Mouse (Mus musculus) lung, postnatal 0 days (tissue): Measurements from ENCODE around the gene Tln2. TPM values are rescaled to one million over a fixed set of nuclear protein-coding genes. Genes with fewer than 3 reads are reported as not detected.
A peak's percentile ranks its signal among the peaks of the same experiment; 100 is the strongest.
"Not testable (repeated sequence)": the region's sequence is repeated elsewhere in the genome, so short reads cannot be mapped to it uniquely, and the experiment has no call there.

Experiments
- ATAC-seq: fragments of 200-750 bp; cut with Nextera tagmentation; 2 replicates; pipeline ENCODE4 v1.8.0; 2017; ENCODE audit warnings: moderate library complexity
- DNase-seq: peaks from one replicate; pipeline ENCODE4 v3.0.0-alpha.2; 2016; ENCODE audit warnings: low spot score
- H3K27ac ChIP-seq: fragments of 300-500 bp; sonication (generic); 2 replicates; pipeline ENCODE4 v1.5.1; 2014; ENCODE audit warnings: antibody characterized with exemption, mild to moderate bottlenecking, low read length, mixed read lengths
- H3K27me3 ChIP-seq: fragments of 300-500 bp; sonication (generic); replicated peaks from 2 replicates; pipeline ENCODE4 v1.6.1; 2014; ENCODE audit warnings: low read length, mixed read lengths; ENCODE audit not compliant: insufficient read depth
- H3K36me3 ChIP-seq: fragments of 300-500 bp; sonication (generic); 2 replicates; pipeline ENCODE4 v1.6.1; 2014; ENCODE audit warnings: low read length, mixed read lengths; ENCODE audit not compliant: insufficient read depth
- H3K4me1 ChIP-seq: fragments of 300-500 bp; sonication (generic); 2 replicates; pipeline ENCODE4 v1.6.1; 2014; ENCODE audit warnings: antibody characterized with exemption, low read depth, low read length, mixed read lengths; ENCODE audit not compliant: insufficient read depth
- H3K4me2 ChIP-seq: fragments of 300-500 bp; sonication (generic); replicated peaks from 2 replicates; pipeline ENCODE4 v1.6.1; 2014; ENCODE audit warnings: low read depth, mild to moderate bottlenecking, low read length, moderate library complexity, mixed read lengths
- H3K4me3 ChIP-seq: fragments of 300-500 bp; sonication (generic); 2 replicates; pipeline ENCODE4 v1.5.1; 2014; ENCODE audit warnings: low read depth, low read length
- H3K9ac ChIP-seq: fragments of 300-500 bp; sonication (generic); replicated peaks from 2 replicates; pipeline ENCODE4 v1.6.1; 2014; ENCODE audit warnings: low read depth, mild to moderate bottlenecking
- H3K9me3 ChIP-seq: fragments of 300-500 bp; sonication (generic); 2 replicates; pipeline ENCODE4 v1.6.1; 2016; ENCODE audit warnings: low read length, mixed read lengths
- CTCF ChIP-seq: IDR thresholded peaks from 2 replicates; pipeline ENCODE4 v1.5.1; 2016; ENCODE audit warnings: antibody characterized with exemption, mild to moderate bottlenecking
- EP300 ChIP-seq: IDR thresholded peaks from 2 replicates; pipeline ENCODE4 v1.6.1; 2016; ENCODE audit warnings: antibody characterized with exemption, mild to moderate bottlenecking, control low read depth
- WGBS: fragments of 180-500 bp; shearing (Covaris S2); extraction: QIAGEN DNeasy Blood & Tissue Kit; methylation state at CpG from one replicate; pipeline ENCODE4 v1.1.7; 2014; 5-methylcytosine and 5-hydroxymethylcytosine counted together
- polyA plus RNA-seq: library from polyadenylated mRNA; unstranded; fragments of >200 nt; fragmentation: Nextera tagmentation; extraction: Ambion mirVana; gene quantifications from 2 replicates; pipeline ENCODE4 v1.2.1, GENCODE M21; 2015

Tln2 gene
- polyA plus RNA-seq, 1 experiment from 2014 or later, result 9.9 TPM

DNA sequence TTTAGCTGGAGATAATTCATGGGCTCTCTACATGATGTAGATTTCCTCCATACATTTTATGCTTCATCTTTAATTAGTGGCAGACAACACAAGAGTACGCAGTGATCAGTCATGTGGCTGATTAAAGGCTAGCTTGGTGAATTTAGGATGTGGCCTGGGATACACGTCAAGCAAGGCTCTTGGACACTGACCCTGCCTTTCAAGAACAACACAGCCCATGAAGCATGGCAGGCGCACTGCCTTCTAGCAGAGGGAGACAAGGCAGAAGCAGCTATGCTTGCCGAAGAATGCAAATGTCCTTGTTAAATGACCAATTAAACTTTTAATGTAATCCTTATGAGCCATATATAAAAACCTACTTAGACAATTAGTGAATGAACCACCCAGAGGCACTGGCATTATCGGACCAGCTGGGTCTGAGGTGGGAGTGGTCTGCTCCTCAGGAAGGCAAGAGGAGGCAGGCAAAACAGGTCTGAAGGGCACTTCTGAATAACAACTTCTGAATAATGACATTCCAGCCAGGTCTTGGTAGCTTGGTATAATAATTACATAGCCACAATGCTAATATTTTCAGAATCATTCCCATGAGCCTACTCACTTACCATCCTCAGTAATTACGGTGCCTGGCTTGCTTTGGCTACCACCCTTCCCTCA, 262.1 kb downstream of the Tln2 start:
- Histone ChIP-seq H3K4me3 (no peak overlapping the region), H3K27ac (no peak overlapping the region), H3K9ac (no peak overlapping the region), H3K27me3 (no peaks in the 10 kb centered on the region), H3K36me3 (no peaks in the 10 kb centered on the region), H3K4me2 (no peak overlapping the region), H3K9me3 (no peaks in the 10 kb centered on the region), H3K4me1 (no peaks in the 10 kb centered on the region; the same call in 1 of the 2 replicates)
- WGBS, result 66% methylated on average over 6 of the region's 6 CpGs
- DNase-seq, result peak; percentile 77
- no peak for TF ChIP-seq CTCF
- TF ChIP-seq EP300, result 0 out of 2 replicates have a peak, but pooled peaks have one; percentile 29
- peak; percentile 69 for ATAC-seq

GRCm38 (mm10) chr9:67287457-67287856, 272.0 kb downstream of the Tln2 start:
- Histone ChIP-seq H3K4me3 (no peak overlapping the region), H3K27me3 (peaks cover 6% of the 10 kb centered on the region; the same call in 1 of the 2 replicates), H3K4me2 (no peak overlapping the region), H3K4me1 (no peaks in the 10 kb centered on the region), H3K9ac (no peak overlapping the region), H3K9me3 (no peaks in the 10 kb centered on the region), H3K36me3 (no peaks in the 10 kb centered on the region), H3K27ac (no peak overlapping the region)
- no peak; the same call in 1 of the 2 replicates for ATAC-seq
- TF ChIP-seq CTCF (no peak), EP300 (no peak)
- DNase-seq, result no peak
- 39% methylated on average over 4 of the region's 4 CpGs for WGBS

GRCm38 (mm10) chr9:67286801-67287200, 272.7 kb downstream of the Tln2 start:
- Histone ChIP-seq H3K4me3 (no peak overlapping the region), H3K36me3 (no peaks in the 10 kb centered on the region), H3K9ac (no peak overlapping the region), H3K27ac (no peak overlapping the region), H3K4me2 (no peak overlapping the region), H3K9me3 (no peaks in the 10 kb centered on the region), H3K27me3 (peaks cover 6% of the 10 kb centered on the region; the same call in 1 of the 2 replicates), H3K4me1 (no peaks in the 10 kb centered on the region)
- 68% methylated on average over 3 of the region's 3 CpGs for WGBS
- TF ChIP-seq EP300 (no peak), CTCF (no peak)
- no peak for ATAC-seq
- DNase-seq, result peak; percentile 59

DNA sequence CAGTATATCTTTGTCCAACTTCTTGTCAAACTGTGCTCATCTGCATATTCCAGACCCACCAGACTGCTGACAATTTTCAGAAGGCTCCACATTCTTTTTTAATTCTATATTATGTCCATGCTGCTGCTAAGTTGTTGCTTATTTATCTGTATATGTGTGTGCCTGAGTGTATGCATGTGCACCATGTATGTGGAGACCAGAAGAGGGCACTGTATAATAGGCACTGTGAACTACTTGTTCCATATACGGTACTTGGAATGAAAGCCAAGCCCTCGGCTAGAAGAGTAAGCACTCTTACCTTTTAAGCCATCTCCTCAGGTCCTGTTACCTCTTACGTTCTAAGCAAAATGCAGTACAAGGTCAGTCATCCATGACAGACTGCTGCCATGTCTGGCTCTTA, 274.0 kb downstream of the Tln2 start:
- Histone ChIP-seq H3K36me3 (no peaks in the 10 kb centered on the region), H3K27me3 (peaks cover 6% of the 10 kb centered on the region), H3K4me3 (no peak overlapping the region), H3K9me3 (no peaks in the 10 kb centered on the region), H3K9ac (no peak overlapping the region), H3K4me2 (no peak overlapping the region), H3K4me1 (no peaks in the 10 kb centered on the region), H3K27ac (no peak overlapping the region)
- ATAC-seq (peak; percentile 47), DNase-seq (peak; percentile 32)
- TF ChIP-seq EP300, result no peak
- peak; percentile 59 for TF ChIP-seq CTCF
- WGBS, result 48% methylated on average over 3 of the region's 3 CpGs

DNA sequence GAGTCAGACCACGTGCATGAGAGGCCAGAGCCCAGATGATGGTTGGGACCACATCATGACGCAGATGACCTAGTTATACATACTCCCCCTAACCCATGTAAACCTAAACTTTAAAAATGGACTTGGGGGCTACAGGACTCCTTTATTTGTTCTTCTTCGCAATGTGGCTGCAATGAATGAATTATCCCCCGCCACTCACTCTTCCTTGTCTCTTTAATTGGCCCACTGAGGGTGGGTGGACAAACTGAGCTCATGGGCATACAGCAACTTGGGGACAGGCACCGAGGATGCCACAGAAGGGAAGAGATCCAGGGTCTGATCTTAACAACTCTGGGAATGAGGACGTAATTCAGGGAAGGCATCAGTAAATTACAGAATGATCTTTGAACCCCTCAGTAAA, 277.7 kb downstream of the Tln2 start:
- no peak for TF ChIP-seq CTCF
- TF ChIP-seq EP300, result no peak
- H3K27ac ChIP-seq, result no peak overlapping the region
- WGBS, result 66% methylated on average over 6 of the region's 6 CpGs
- H3K9me3 ChIP-seq, result no peaks in the 10 kb centered on the region
- DNase-seq (no peak), ATAC-seq (no peak)
- no peak overlapping the region for H3K4me2 ChIP-seq
- no peaks in the 10 kb centered on the region for H3K4me1 ChIP-seq
- H3K36me3 ChIP-seq, result no peaks in the 10 kb centered on the region
- H3K27me3 ChIP-seq, result peaks cover 12% of the 10 kb centered on the region
- no peak overlapping the region for H3K9ac ChIP-seq
- no peak overlapping the region for H3K4me3 ChIP-seq

DNA sequence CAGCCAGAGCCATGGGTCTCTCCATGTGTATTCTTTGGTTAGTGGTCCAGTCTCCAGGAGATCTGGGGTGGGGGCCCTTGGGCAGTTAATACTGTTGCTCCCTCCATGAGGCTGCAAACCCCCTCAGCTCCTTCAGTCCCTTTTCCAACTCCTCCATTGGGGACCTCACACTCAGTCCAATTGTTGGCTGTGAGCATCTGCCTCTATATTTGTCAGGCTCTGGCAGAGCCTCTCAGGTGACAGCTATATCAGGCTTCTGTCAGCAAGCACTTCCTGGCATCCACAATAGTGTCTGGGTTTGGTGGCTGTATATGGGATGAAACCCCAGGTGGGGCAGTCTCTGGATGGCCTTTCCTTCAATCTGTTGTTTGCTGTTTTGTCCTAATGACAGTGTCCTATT, 279.2 kb downstream of the Tln2 start:
- not testable (repeated sequence) for H3K9me3 ChIP-seq, ATAC-seq, H3K4me3 ChIP-seq, H3K9ac ChIP-seq, H3K36me3 ChIP-seq, H3K4me1 ChIP-seq, H3K4me2 ChIP-seq, DNase-seq, H3K27ac ChIP-seq
- H3K27me3 ChIP-seq, result peaks cover 15% of the 10 kb centered on the region
